Mouse (Mus musculus) heart, adult 2 months (tissue): ENCODE results near the gene Slc17a8. TPM values are rescaled to one million over a fixed set of nuclear protein-coding genes. Genes with fewer than 3 reads are reported as not detected.

Experiments used
- DNase-seq, 2 experiments: peaks; one replicate each; pipeline ENCODE4 v3.0.0; 2021
- H3K27ac ChIP-seq: fragments of 200-600 bp; 2 replicates; pipeline ENCODE4 v1.8.1; 2022
- H3K27me3 ChIP-seq: fragments of 200-500 bp; 2 replicates; pipeline ENCODE4 v1.6.1; 2012; ENCODE audit warnings: mild to moderate bottlenecking, low read length, inconsistent platforms, mixed read lengths; ENCODE audit not compliant: control insufficient read depth, insufficient read depth
- H3K36me3 ChIP-seq: fragments of 200-500 bp; 2 replicates; pipeline ENCODE4 v1.6.1; 2012; ENCODE audit warnings: low read length, inconsistent platforms; ENCODE audit not compliant: control insufficient read depth, insufficient read depth
- H3K4me1 ChIP-seq: fragments of 200-500 bp; 2 replicates; pipeline ENCODE4 v1.6.1; 2011; ENCODE audit warnings: low read length; ENCODE audit not compliant: control insufficient read depth, insufficient read depth
- H3K4me3 ChIP-seq: fragments of 200-600 bp; 2 replicates; pipeline ENCODE4 v1.8.1; 2022
- H3K79me2 ChIP-seq: fragments of 200-500 bp; replicated peaks from 2 replicates; pipeline ENCODE4 v1.6.1; 2012; ENCODE audit warnings: mild to moderate bottlenecking, inconsistent platforms, low read length, moderate library complexity, mixed read lengths; ENCODE audit not compliant: control insufficient read depth, insufficient read depth
- H3K9ac ChIP-seq: fragments of 200-500 bp; 2 replicates; pipeline ENCODE4 v1.6.1; 2012; ENCODE audit warnings: low read depth, mild to moderate bottlenecking, control low read depth, inconsistent platforms, low read length, mixed read lengths
- CTCF ChIP-seq: fragments of 200-600 bp; IDR thresholded peaks from 2 replicates; pipeline ENCODE4 v1.8.1; 2022; ENCODE audit warnings: antibody characterized with exemption, mild to moderate bottlenecking, moderate library complexity
- EP300 ChIP-seq: fragments of 200-500 bp; IDR thresholded peaks from 2 replicates; pipeline ENCODE4 v1.6.1; 2011; ENCODE audit warnings: low read depth, low read length, control low read depth; ENCODE audit not compliant: insufficient read depth
- POLR2A ChIP-seq: fragments of 200-500 bp; IDR thresholded peaks from 2 replicates; pipeline ENCODE4 v1.6.1; 2011; ENCODE audit warnings: mild to moderate bottlenecking, low read depth, low read length, control low read depth; ENCODE audit not compliant: insufficient read depth
- WGBS: fragments of 180-500 bp; shearing (Covaris S2); methylation state at CpG from one replicate; pipeline ENCODE4 v1.1.7; 2018; 5-methylcytosine and 5-hydroxymethylcytosine counted together
- intact Hi-C: fragments of 180-260 bp; cut with DNase I; formaldehyde crosslinking; loops from one replicate; pipeline ENCODE4 v1.15.1; 2025
- polyA plus RNA-seq: library from polyadenylated mRNA; depleted of rRNA; stranded (reverse); fragments of >200 nt; gene quantifications from 2 replicates; pipeline ENCODE4 v1.2.3, GENCODE M21; 2012
- total RNA-seq, 2 experiments: library from RNA; stranded (reverse); gene quantifications; 2 replicates each; pipeline ENCODE4 v1.2.3; 2021

The Slc17a8 gene
- total and polyA plus RNA-seq, 3 experiments = not detected

DNA sequence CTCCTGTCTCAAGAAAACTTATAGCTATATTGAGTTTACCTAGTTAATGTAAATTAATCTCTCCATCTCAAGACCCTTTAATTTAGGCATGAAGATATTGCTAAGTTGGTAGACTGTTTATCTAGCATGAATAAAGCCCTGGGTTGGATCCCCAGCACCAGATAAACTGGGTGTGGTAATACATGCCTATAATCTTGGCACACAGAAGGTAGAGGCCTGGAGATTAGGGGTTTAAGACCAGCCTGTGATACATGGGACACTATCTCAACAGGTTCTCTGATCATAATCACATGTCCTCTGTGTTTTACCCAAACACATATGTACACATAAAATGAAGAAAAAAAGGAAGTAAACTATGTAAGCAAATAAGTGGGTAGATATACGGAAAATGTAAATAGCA, 32.3 kb downstream of the Slc17a8 start:
- Histone ChIP-seq H3K4me1 (no peaks in the 10 kb centered on the region; the same call in 1 of the 2 replicates), H3K9ac (no peak overlapping the region), H3K36me3 (no peaks in the 10 kb centered on the region), H3K27ac (no peak overlapping the region), H3K27me3 (no peaks in the 10 kb centered on the region), H3K79me2 (no peaks in the 10 kb centered on the region), H3K4me3 (no peak overlapping the region)
- 91% methylated on average over 1 of the region's 1 CpGs for WGBS
- intact Hi-C loops = no loop called here
- TF ChIP-seq EP300 = no peak
- no peak for TF ChIP-seq CTCF
- TF ChIP-seq POLR2A = no peak
- no peak for DNase-seq

DNA sequence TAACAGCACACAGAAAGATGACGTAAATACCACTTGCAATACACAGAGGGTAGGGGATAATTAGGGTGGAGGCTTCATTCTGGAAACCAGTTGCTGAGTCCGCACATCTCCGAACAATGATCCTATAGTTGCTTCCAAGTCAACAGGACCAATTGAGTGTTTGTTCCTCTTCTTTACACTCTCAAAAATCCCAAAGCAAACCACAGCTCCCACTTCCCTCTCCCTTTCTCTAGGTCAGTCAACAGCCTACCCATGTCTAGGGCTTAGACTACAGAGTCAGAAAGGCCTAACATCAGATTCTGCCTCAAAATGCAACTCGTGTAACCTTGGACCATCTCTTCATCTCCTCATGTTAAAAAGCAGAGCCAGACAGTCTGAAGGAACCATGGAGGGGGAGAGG, 36.3 kb downstream of the Slc17a8 start:
- Histone ChIP-seq H3K4me3 (no peak overlapping the region), H3K9ac (no peak overlapping the region), H3K4me1 (no peaks in the 10 kb centered on the region), H3K27me3 (no peaks in the 10 kb centered on the region), H3K27ac (no peak overlapping the region), H3K79me2 (no peaks in the 10 kb centered on the region), H3K36me3 (no peaks in the 10 kb centered on the region)
- no peak for TF ChIP-seq CTCF
- WGBS = 84% methylated on average over 4 of the region's 4 CpGs
- intact Hi-C loops = no loop called here
- DNase-seq = no peak

GRCm38 (mm10) chr10:89578801-89579200, 42.3 kb downstream of the Slc17a8 start:
- WGBS = 90% methylated on average over 4 of the region's 4 CpGs
- Histone ChIP-seq H3K36me3 (no peaks in the 10 kb centered on the region), H3K4me1 (no peaks in the 10 kb centered on the region), H3K27ac (no peak overlapping the region), H3K9ac (no peak overlapping the region), H3K27me3 (no peaks in the 10 kb centered on the region), H3K79me2 (no peaks in the 10 kb centered on the region), H3K4me3 (no peak overlapping the region)
- intact Hi-C loops = no loop called here
- no peak for DNase-seq
- TF ChIP-seq CTCF (no peak), EP300 (no peak), POLR2A (no peak)

- Histone ChIP-seq H3K27me3 (no peaks in the 10 kb centered on the region), H3K4me1 (no peaks in the 10 kb centered on the region), H3K9ac (no peak overlapping the region), H3K4me3 (no peak overlapping the region), H3K79me2 (no peaks in the 10 kb centered on the region), H3K36me3 (no peaks in the 10 kb centered on the region), H3K27ac (no peak overlapping the region)
- WGBS = 86% methylated on average over 3 of the region's 3 CpGs
- intact Hi-C loops = no loop called here
- TF ChIP-seq POLR2A = no peak
- TF ChIP-seq EP300 = no peak
- TF ChIP-seq CTCF = no peak
- no peak for DNase-seq
These were observed 43.4 kb downstream of the Slc17a8 start for GRCm38 (mm10) chr10:89577666-89578065.

DNA sequence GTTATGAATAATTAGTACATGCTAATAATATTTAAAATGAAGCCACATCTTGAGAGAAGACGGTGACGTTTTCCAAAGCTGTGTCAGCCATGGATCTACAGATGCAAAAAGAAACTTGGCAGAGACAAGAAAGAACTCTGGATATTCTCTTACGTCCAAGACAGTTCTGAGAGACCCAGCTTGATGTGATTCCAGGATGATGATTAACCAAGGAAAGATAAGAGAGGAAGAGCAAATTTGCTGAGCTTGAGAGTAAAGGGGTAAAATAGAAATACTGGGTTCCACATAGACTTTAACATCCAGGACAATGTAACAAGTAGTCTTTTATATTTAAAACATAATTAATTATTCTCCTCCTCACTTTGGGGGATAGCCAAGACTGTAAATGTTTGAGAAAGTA, 47.6 kb downstream of the Slc17a8 start:
- Histone ChIP-seq H3K9ac (no peak overlapping the region), H3K27me3 (no peaks in the 10 kb centered on the region), H3K4me1 (no peaks in the 10 kb centered on the region), H3K79me2 (no peaks in the 10 kb centered on the region), H3K36me3 (no peaks in the 10 kb centered on the region), H3K27ac (no peak overlapping the region), H3K4me3 (no peak overlapping the region)
- no peak for DNase-seq
- intact Hi-C loops = no loop called here
- TF ChIP-seq POLR2A = no peak
- TF ChIP-seq EP300 = no peak
- TF ChIP-seq CTCF = no peak
- 45% methylated on average over 3 of the region's 3 CpGs for WGBS

DNA sequence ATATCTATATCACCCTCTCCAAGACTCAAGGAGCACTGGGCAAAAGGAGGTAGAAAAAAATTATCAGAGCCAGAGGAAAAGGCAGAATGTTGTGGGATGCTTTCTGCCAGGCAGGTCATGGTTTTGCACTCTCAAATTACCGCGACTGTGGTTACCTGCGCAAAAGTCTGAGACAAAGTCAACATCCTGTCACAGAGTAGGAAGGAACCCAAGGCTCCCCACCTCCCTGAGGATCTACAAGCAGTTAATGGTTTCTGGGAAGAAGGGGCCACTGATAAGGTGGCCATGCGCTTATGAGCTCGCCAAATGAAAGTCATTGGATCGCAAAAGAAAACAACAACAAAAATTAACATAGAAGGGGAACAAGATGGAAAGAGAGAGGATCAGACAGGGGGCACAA, 48.1 kb downstream of the Slc17a8 start:
- H3K79me2 ChIP-seq = no peaks in the 10 kb centered on the region
- H3K36me3 ChIP-seq = no peaks in the 10 kb centered on the region
- DNase-seq = no peak
- H3K4me1 ChIP-seq = no peaks in the 10 kb centered on the region
- H3K27ac ChIP-seq = no peak overlapping the region
- intact Hi-C loops = no loop called here
- TF ChIP-seq CTCF (no peak), EP300 (no peak), POLR2A (no peak)
- H3K9ac ChIP-seq = no peak overlapping the region
- H3K27me3 ChIP-seq = no peaks in the 10 kb centered on the region
- WGBS = 74% methylated on average over 6 of the region's 6 CpGs
- no peak overlapping the region for H3K4me3 ChIP-seq
